Mouse (Mus musculus): ENCODE data around the gene Smg6.

GRCm38 (mm10) chr11:75017831-75018230 is 92.2 kb downstream of the Smg6 start:
- no peak for TF ChIP-seq CTCF (IDR thresholded peaks at IDR 0.05; ENCODE audit: borderline replicate concordance, extremely low read depth, insufficient read depth, insufficient read length)
- TF ChIP-seq POLR2A (IDR thresholded peaks at IDR 0.05; ENCODE audit: borderline replicate concordance, extremely low read depth, insufficient read depth, insufficient read length, poor library complexity, severe bottlenecking), result no peak

Data from brain, embryonic 14.5 days (tissue).